Mouse (Mus musculus): ENCODE measurements around the gene Itpr2. TPM values are rescaled to one million over a fixed set of nuclear protein-coding genes. Genes with fewer than 3 reads are reported as not detected.
A peak's percentile ranks its signal among the peaks of the same experiment; 100 is the strongest.

Itpr2 gene
- total RNA-seq, 2 experiments from 2014 or later = 12.3 to 15.4 TPM

GRCm38 (mm10) chr6:146152843-146153242, 349.2 kb downstream of the Itpr2 start:
- H3K4me3 ChIP-seq = no peak overlapping the region
- intact Hi-C loops (cut with DNase I) = no loop called here
- no peak for DNase-seq (ENCODE audit: extremely low spot score in 1 of 2, low spot score in 2 of 2)
- no peak overlapping the region for H3K27ac ChIP-seq
- TF ChIP-seq CTCF (IDR thresholded peaks at IDR 0.05) = no peak

- TF ChIP-seq CTCF (IDR thresholded peaks at IDR 0.05) = no peak
- no peak for DNase-seq (ENCODE audit: extremely low spot score in 1 of 2, low spot score in 2 of 2)
- intact Hi-C loops (cut with DNase I) = no loop called here
Observed at GRCm38 (mm10) chr6:146140966-146141585, 360.9 kb downstream of the Itpr2 start.

GRCm38 (mm10) chr6:146140171-146140570, 361.9 kb downstream of the Itpr2 start:
- H3K27ac ChIP-seq = no peak overlapping the region
- no peak for DNase-seq (ENCODE audit: extremely low spot score in 1 of 2, low spot score in 2 of 2)
- intact Hi-C loops (cut with DNase I) = no loop called here
- no peak for TF ChIP-seq CTCF (IDR thresholded peaks at IDR 0.05)
- H3K4me3 ChIP-seq = no peak overlapping the region

More at GRCm38 (mm10) chr6:146140966-146141585, 360.9 kb downstream of the Itpr2 start:
- H3K4me3 ChIP-seq = no peak overlapping the region
- H3K27ac ChIP-seq = no peak overlapping the region

- H3K27ac ChIP-seq = peak overlapping the region; percentile 69; the same call in 1 of the 2 replicates
- intact Hi-C loops (cut with DNase I) = no loop called here
- TF ChIP-seq CTCF (IDR thresholded peaks at IDR 0.05) = no peak
- peak in 1 of 2 experiments; percentile 35 for DNase-seq (ENCODE audit: extremely low spot score in 1 of 2, low spot score in 2 of 2)
- H3K4me3 ChIP-seq = no peak overlapping the region
Observed at GRCm38 (mm10) chr6:146136646-146137045, 365.4 kb downstream of the Itpr2 start.

GRCm38 (mm10) chr6:146136244-146136643, 365.8 kb downstream of the Itpr2 start:
- no peak for TF ChIP-seq CTCF (IDR thresholded peaks at IDR 0.05)
- Histone ChIP-seq H3K4me3 (no peak overlapping the region), H3K27ac (peak overlapping the region; percentile 69; the same call in 1 of the 2 replicates)
- intact Hi-C loops (cut with DNase I) = no loop called here
- no peak for DNase-seq (ENCODE audit: extremely low spot score in 1 of 2, low spot score in 2 of 2)

GRCm38 (mm10) chr6:146135291-146135690, 366.7 kb downstream of the Itpr2 start:
- Histone ChIP-seq H3K27ac (no peak overlapping the region), H3K4me3 (no peak overlapping the region)
- no peak for TF ChIP-seq CTCF (IDR thresholded peaks at IDR 0.05)
- DNase-seq (ENCODE audit: extremely low spot score in 1 of 2, low spot score in 2 of 2) = no peak
- intact Hi-C loops (cut with DNase I) = no loop called here

- DNase-seq (ENCODE audit: extremely low spot score in 1 of 2, low spot score in 2 of 2) = no peak
- intact Hi-C loops (cut with DNase I) = no loop called here
- Histone ChIP-seq H3K27ac (no peak overlapping the region), H3K4me3 (no peak overlapping the region)
- no peak for TF ChIP-seq CTCF (IDR thresholded peaks at IDR 0.05)
Observed at GRCm38 (mm10) chr6:146133921-146134320, 368.1 kb downstream of the Itpr2 start.

- no peak for TF ChIP-seq CTCF (IDR thresholded peaks at IDR 0.05)
- no peak for DNase-seq (ENCODE audit: extremely low spot score in 1 of 2, low spot score in 2 of 2)
- Histone ChIP-seq H3K27ac (no peak overlapping the region), H3K4me3 (no peak overlapping the region)
- intact Hi-C loops (cut with DNase I) = no loop called here
Observed at GRCm38 (mm10) chr6:146129066-146129465, 373.0 kb downstream of the Itpr2 start.

- DNase-seq (ENCODE audit: extremely low spot score in 1 of 2, low spot score in 2 of 2) = peak in 1 of 2 experiments; percentile 9
- H3K27ac ChIP-seq = no peak overlapping the region
- no peak overlapping the region for H3K4me3 ChIP-seq
- no peak for TF ChIP-seq CTCF (IDR thresholded peaks at IDR 0.05)
- intact Hi-C loops (cut with DNase I) = no loop called here
Observed at GRCm38 (mm10) chr6:146126823-146127681, 375.0 kb downstream of the Itpr2 start.

- no peak overlapping the region for H3K27ac ChIP-seq
- intact Hi-C loops (cut with DNase I) = no loop called here
- H3K4me3 ChIP-seq = no peak overlapping the region
- TF ChIP-seq CTCF (IDR thresholded peaks at IDR 0.05) = no peak
- DNase-seq (ENCODE audit: extremely low spot score in 1 of 2, low spot score in 2 of 2) = peak in 1 of 2 experiments; percentile 2
Observed at GRCm38 (mm10) chr6:146125621-146126020, 376.4 kb downstream of the Itpr2 start.

GRCm38 (mm10) chr6:146124479-146124878, 377.5 kb downstream of the Itpr2 start:
- intact Hi-C loops (cut with DNase I) = no loop called here
- peak; percentile 33 to 41 for DNase-seq (ENCODE audit: extremely low spot score in 1 of 2, low spot score in 2 of 2)
- TF ChIP-seq CTCF (IDR thresholded peaks at IDR 0.05) = no peak
- H3K27ac ChIP-seq = no peak overlapping the region
- no peak overlapping the region for H3K4me3 ChIP-seq

- Histone ChIP-seq H3K27ac (no peak overlapping the region), H3K4me3 (no peak overlapping the region)
- peak in 1 of 2 experiments; percentile 5 for DNase-seq (ENCODE audit: extremely low spot score in 1 of 2, low spot score in 2 of 2)
- intact Hi-C loops (cut with DNase I) = no loop called here
- no peak for TF ChIP-seq CTCF (IDR thresholded peaks at IDR 0.05)
Observed at GRCm38 (mm10) chr6:146123656-146124055, 378.4 kb downstream of the Itpr2 start.

Measured in left cerebral cortex, adult 2 months (tissue).